Mouse (Mus musculus): ENCODE results near the gene Gm43518. TPM values are rescaled to one million over a fixed set of nuclear protein-coding genes. Genes with fewer than 3 reads are reported as not detected.

Gm43518 gene
- polyA plus RNA-seq, 1 experiment from 2014 or later = 1.2 TPM

DNA sequence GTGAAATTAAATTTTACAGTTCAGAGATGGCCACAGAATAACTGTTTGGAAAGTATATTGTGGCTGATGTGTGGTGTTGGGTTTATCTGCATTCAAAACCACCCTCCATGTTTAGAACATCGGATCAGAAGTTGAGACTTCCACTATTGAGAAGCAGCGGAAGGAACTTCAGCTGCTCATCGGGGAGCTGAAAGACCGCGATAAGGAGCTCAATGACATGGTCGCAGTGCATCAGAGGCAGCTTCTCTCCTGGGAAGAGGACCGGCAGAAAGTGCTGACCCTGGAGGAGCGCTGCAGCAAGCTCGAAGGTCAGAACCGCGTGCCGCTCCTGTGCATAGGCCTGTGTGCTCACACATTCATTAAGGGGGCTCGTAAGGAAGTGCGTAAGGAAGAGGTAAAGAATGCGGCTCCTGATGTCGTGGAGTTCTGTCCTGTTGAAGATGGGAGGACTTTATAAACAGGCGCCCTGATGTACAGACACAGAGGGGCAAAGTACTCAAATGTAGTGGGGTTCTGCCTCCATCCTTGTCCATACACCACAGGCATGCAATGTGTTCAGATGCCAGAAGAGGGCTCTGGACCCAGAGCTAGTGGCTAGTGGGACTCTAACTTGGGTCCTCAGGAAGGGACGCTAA, 6.9 kb downstream of the Gm43518 start:
- DNase-seq = peak; percentile 53
- Histone ChIP-seq H3K27me3 (no peaks in the 10 kb centered on the region), H3K9ac (peak overlapping the region; percentile 67), H3K4me1 (replicated peaks) (peaks cover 48% of the 10 kb centered on the region), H3K36me3 (peaks cover 10% of the 10 kb centered on the region; the same call in 1 of the 2 replicates), H3K9me3 (replicated peaks) (no peaks in the 10 kb centered on the region), H3K4me2 (peak overlapping the region; percentile 68), H3K4me3 (replicated peaks) (peak overlapping the region; percentile 51), H3K27ac (peak overlapping the region; percentile 87)
- ATAC-seq (ENCODE audit: low read depth) = peak; percentile 57
- 25% methylated on average over 18 of the region's 18 CpGs for WGBS (ENCODE audit: insufficient replicate concordance)

DNA sequence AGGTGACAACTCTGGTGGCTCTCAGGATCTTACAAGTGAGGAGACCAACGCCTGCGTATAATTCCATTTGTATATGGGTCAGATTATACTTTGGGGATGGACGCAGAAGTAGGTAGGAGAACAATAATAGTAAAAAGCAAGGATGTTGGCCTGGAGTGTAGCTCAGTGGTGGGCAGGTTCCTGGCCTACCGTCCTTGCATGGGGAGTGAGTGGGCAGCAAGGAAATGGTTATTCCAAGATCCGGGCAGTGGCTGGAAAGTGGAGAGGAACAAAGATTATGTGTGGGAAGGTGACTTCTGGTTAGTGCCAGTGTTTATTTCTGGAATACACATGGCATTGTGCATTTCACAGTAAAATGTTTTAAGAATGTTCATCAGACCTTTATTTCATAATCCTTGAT, 8.7 kb downstream of the Gm43518 start:
- peaks cover 40% of the 10 kb centered on the region for H3K4me1 ChIP-seq (replicated peaks)
- peak overlapping the region; percentile 68; the same call in 1 of the 2 replicates for H3K4me2 ChIP-seq
- 80% methylated on average over 5 of the region's 5 CpGs for WGBS (ENCODE audit: insufficient replicate concordance)
- DNase-seq (no peak), ATAC-seq (ENCODE audit: low read depth) (no peak)
- no peaks in the 10 kb centered on the region for H3K27me3 ChIP-seq
- no peak overlapping the region for H3K4me3 ChIP-seq (replicated peaks)
- no peak overlapping the region for H3K27ac ChIP-seq
- H3K36me3 ChIP-seq = peaks cover 3% of the 10 kb centered on the region; the same call in 1 of the 2 replicates
- H3K9me3 ChIP-seq (replicated peaks) = no peaks in the 10 kb centered on the region
- H3K9ac ChIP-seq = no peak overlapping the region

DNA sequence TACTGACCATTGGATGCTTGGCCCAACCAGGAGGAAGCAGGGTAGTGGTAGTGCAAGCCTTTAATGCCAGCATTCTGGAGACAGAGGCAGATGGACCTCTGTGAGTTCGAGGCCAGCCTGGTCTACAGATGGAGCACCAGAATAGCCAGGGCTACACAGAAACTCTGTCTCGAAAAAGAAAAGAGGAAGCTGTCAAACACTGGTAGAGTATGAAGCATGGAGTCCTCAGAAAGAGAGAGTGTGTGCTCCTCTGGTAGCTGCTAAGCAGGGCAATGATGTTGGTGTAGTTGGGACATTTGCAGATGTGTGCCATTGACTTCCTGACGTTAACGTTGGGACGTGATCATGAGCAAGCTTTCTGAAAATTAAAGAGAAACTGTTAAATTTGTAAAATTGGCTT, 11.3 kb downstream of the Gm43518 start:
- Histone ChIP-seq H3K4me1 (replicated peaks) (peaks cover 25% of the 10 kb centered on the region), H3K27me3 (no peaks in the 10 kb centered on the region), H3K9me3 (replicated peaks) (no peaks in the 10 kb centered on the region), H3K36me3 (peaks cover 3% of the 10 kb centered on the region; the same call in 1 of the 2 replicates), H3K27ac (no peak overlapping the region), H3K4me2 (no peak overlapping the region), H3K9ac (no peak overlapping the region), H3K4me3 (replicated peaks) (no peak overlapping the region)
- ATAC-seq (ENCODE audit: low read depth) = no peak
- no peak for DNase-seq
- WGBS (ENCODE audit: insufficient replicate concordance) = 53% methylated on average over 5 of the region's 5 CpGs

DNA sequence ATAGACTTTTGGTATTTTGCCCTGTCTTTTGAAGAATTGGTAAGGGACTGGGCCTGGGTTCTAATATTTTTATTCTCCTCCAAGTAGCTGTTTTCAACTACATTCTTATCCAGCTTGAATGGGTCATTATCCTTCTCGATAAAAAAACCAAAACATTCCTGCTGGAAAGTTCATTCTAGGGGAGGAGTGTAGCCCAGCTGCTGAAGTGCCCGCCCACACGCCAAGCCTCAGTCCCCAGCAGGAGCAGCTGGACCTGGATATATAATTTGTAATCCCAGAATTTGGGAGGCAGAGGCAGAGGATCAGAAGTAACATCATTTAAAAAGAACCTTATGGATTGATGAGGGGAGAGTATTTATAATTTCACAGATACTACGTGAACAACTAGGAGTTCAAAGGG, 19.3 kb downstream of the Gm43518 start:
- H3K9me3 ChIP-seq (replicated peaks) = no peaks in the 10 kb centered on the region
- WGBS (ENCODE audit: insufficient replicate concordance) = 78% methylated on average over 4 of the region's 4 CpGs
- H3K4me2 ChIP-seq = no peak overlapping the region
- H3K36me3 ChIP-seq = no peaks in the 10 kb centered on the region
- no peaks in the 10 kb centered on the region for H3K4me1 ChIP-seq (replicated peaks)
- DNase-seq = no peak
- H3K27ac ChIP-seq = no peak overlapping the region
- no peak overlapping the region for H3K9ac ChIP-seq
- no peak for ATAC-seq (ENCODE audit: low read depth)
- no peak overlapping the region for H3K4me3 ChIP-seq (replicated peaks)
- no peaks in the 10 kb centered on the region for H3K27me3 ChIP-seq

DNA sequence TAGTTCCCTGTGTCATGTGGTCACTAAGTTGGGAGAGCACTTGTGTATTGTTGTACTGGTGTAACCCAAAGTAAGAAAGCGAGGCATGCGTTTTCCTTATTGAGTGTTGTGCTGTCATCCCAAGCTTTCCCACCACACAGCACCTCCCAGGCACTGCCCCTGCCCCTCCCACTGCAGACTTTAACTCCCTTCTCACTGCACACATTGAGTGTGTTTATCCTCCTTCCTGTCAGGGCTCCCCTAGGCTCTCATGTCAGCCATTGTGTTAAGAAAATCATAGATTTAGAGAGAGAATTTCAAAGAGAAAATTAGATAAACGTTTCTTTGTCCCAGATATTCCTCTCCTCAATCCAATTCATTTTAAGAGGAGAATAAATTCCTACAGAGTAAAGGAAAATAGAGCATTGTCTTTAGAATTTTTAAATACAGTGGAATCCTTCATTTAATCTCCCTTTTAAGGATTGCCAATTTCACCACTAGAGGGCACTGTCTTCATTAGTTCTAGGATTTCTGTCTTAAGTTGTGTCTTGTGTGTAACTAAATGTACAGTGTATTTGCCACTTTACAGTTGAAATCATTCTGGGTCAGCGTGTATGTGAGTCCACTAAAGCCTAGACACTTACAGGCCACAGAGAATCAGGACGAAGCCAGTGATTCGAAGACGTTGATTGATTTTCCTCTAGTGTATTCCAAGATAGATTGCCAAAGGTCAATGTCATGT, 20.0 kb downstream of the Gm43518 start:
- H3K9ac ChIP-seq = no peak overlapping the region
- 48% methylated on average over 7 of the region's 7 CpGs for WGBS (ENCODE audit: insufficient replicate concordance)
- H3K4me1 ChIP-seq (replicated peaks) = no peaks in the 10 kb centered on the region
- H3K4me2 ChIP-seq = no peak overlapping the region
- no peak overlapping the region for H3K4me3 ChIP-seq (replicated peaks)
- no peak overlapping the region for H3K27ac ChIP-seq
- no peaks in the 10 kb centered on the region for H3K36me3 ChIP-seq
- H3K27me3 ChIP-seq = no peaks in the 10 kb centered on the region
- no peaks in the 10 kb centered on the region for H3K9me3 ChIP-seq (replicated peaks)
- ATAC-seq (ENCODE audit: low read depth) = no peak
- DNase-seq = no peak

DNA sequence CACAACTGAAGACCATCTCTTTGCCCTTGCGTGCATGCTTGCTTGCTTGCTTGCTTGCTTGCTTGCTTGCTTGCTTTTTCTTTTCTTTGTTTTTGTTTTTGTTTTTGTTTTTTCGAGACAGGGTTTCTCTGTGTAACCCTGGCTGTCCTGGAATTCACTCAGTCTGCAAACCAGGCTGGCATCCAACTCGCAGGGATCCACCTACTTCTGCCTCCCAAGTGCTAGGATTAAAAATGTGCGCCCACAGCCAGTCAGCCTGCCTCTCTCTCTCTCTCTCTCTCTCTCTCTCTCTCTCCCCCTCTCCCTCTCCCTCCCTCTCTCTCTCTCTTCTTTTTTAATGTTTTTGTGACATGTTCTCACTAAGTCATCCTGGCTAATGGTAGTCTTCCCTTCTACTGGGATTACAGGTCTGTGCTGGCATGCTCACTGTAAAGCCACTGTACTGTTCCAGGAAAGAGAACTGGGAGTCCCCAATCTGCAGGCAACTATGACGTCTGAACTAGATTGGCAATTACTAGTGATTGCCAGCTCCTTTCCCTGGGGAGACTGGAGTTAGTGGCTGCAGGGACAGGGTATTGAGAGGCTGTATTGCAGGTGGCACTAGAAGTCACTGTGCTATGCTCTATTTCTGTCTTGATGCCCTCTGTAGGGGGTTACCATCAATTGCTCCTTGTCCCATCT, 25.3 kb downstream of the Gm43518 start:
- WGBS (ENCODE audit: insufficient replicate concordance) = 53% methylated on average over 5 of the region's 5 CpGs

DNA sequence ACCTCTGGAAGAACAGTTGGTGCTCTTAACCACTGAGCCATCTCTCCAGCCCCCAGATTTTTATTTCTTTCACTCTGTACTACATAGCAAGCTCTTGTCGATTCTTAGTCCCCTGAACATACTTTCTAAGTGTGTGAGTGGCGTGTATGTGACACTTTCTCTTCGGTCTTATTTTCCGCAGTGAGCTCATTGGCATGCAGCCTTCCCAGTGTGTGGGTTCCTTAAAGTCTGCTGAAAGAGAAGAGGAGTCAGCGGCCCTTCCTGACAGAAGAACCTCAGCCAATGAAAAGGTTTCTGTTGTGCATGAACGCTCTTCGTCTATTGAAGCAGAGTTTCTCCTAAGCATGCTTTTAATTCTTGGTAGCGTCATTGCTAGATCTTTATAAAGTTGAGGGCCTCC, 30.0 kb downstream of the Gm43518 start:
- H3K36me3 ChIP-seq = no peaks in the 10 kb centered on the region
- H3K27ac ChIP-seq = no peak overlapping the region
- no peak overlapping the region for H3K4me3 ChIP-seq (replicated peaks)
- peaks cover 6% of the 10 kb centered on the region for H3K4me1 ChIP-seq (replicated peaks)
- WGBS (ENCODE audit: insufficient replicate concordance) = 81% methylated on average over 8 of the region's 8 CpGs
- no peak for ATAC-seq (ENCODE audit: low read depth)
- H3K27me3 ChIP-seq = no peaks in the 10 kb centered on the region
- no peak overlapping the region for H3K4me2 ChIP-seq
- H3K9me3 ChIP-seq (replicated peaks) = no peaks in the 10 kb centered on the region
- no peak for DNase-seq
- H3K9ac ChIP-seq = no peak overlapping the region

More for the DNA sequence above, 25.3 kb downstream of the Gm43518 start:
- no peaks in the 10 kb centered on the region for H3K9me3 ChIP-seq (replicated peaks)
- no peak overlapping the region for H3K4me2 ChIP-seq
- H3K4me1 ChIP-seq (replicated peaks) = peaks cover 6% of the 10 kb centered on the region
- no peaks in the 10 kb centered on the region for H3K27me3 ChIP-seq
- ATAC-seq (ENCODE audit: low read depth) (no peak), DNase-seq (no peak)
- H3K9ac ChIP-seq = no peak overlapping the region
- no peak overlapping the region for H3K4me3 ChIP-seq (replicated peaks)
- H3K36me3 ChIP-seq = no peaks in the 10 kb centered on the region
- no peak overlapping the region for H3K27ac ChIP-seq

DNA sequence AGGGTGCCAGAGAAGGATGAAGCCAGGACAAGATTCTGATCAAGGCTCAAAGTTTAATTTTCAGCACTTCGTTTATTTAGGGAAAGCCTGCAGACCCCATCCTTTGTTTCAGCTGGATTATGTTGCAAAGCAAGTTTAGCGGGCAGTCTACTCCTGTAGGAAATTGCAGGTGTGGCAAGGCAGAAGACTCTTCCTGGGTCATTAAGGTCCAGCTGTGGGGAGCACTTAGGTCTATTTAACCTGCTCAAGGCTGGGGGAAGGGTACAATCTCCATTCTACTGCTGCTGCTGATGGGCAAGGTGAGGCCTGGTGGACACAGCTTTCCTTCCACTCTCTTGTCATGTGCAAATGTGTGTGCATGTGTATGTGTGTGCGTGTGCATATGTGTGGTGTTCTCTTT, 31.8 kb downstream of the Gm43518 start:
- Histone ChIP-seq H3K27me3 (no peaks in the 10 kb centered on the region), H3K36me3 (no peaks in the 10 kb centered on the region), H3K27ac (no peak overlapping the region), H3K4me3 (replicated peaks) (no peak overlapping the region), H3K9me3 (replicated peaks) (no peaks in the 10 kb centered on the region), H3K4me1 (replicated peaks) (peaks cover 7% of the 10 kb centered on the region), H3K4me2 (no peak overlapping the region), H3K9ac (no peak overlapping the region)
- 71% methylated on average over 3 of the region's 3 CpGs for WGBS (ENCODE audit: insufficient replicate concordance)
- ATAC-seq (ENCODE audit: low read depth) (no peak), DNase-seq (no peak)

DNA sequence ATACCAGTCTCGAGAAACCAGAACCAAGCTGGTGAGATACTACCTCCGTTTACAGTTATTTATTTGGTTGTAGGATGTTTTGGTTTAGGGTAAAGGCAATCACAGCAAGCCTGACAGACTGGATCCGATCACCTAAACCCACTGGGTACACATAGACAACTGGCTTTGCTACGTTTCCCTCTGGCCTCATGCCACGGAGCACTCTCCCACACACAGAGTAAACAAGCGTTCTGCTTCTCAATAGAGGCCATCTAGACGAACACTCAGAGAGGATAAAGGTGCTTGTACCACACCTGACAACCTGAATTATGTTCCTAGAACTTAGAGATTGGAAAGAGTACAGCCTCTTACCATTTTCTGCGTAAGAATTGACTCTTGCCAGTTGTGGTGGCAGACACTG, 32.9 kb downstream of the Gm43518 start:
- Histone ChIP-seq H3K9me3 (replicated peaks) (no peaks in the 10 kb centered on the region), H3K36me3 (no peaks in the 10 kb centered on the region), H3K27ac (no peak overlapping the region), H3K4me1 (replicated peaks) (peaks cover 8% of the 10 kb centered on the region; the same call in 1 of the 2 replicates), H3K4me2 (no peak overlapping the region), H3K9ac (no peak overlapping the region), H3K4me3 (replicated peaks) (no peak overlapping the region), H3K27me3 (no peaks in the 10 kb centered on the region)
- DNase-seq = no peak
- no peak for ATAC-seq (ENCODE audit: low read depth)
- WGBS (ENCODE audit: insufficient replicate concordance) = 66% methylated on average over 8 of the region's 8 CpGs

DNA sequence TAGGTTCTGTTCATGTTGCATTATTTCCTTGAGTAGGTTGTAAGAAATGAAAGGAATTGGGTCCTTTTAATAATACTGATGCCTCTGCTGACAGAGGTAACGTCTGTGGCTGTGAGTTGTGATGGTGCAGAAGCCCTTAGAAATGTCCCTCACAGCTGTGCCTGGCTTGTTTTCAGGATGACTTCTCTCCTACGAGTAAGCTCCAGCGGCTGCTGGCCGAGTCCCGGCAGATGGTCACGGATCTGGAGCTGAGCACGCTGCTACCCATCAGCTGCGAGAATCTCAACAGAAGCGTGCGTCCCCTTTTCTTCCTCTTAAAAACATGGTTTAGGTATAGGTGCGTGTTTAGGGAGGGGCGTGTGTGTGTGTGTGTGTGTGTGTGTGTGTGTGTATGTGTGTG, 33.8 kb downstream of the Gm43518 start:
- WGBS (ENCODE audit: insufficient replicate concordance) = 81% methylated on average over 12 of the region's 12 CpGs
- no peak overlapping the region for H3K4me2 ChIP-seq

DNA sequence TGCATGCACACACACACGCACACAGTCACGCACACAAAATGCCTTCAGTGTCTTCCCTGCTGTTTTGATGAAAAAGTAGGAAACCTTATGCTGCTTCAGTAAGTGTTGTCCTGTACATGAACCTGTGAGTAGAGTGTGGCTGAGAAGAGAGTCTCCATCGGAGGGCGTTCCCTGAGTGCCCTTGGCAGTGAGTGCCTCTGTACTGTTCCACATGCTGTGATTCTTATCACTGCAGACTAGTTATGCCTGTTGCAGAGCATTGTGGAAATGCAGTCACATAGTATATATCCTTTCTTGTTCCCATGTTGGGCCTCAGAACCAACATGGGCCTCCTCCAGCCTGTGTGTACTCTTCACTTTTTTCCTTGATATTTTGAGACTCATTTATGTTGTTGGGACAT, 37.0 kb downstream of the Gm43518 start:
- Histone ChIP-seq H3K27ac (no peak overlapping the region), H3K4me3 (replicated peaks) (no peak overlapping the region), H3K36me3 (no peaks in the 10 kb centered on the region), H3K4me1 (replicated peaks) (peaks cover 11% of the 10 kb centered on the region; the same call in 1 of the 2 replicates), H3K4me2 (no peak overlapping the region), H3K9me3 (replicated peaks) (no peaks in the 10 kb centered on the region), H3K27me3 (no peaks in the 10 kb centered on the region), H3K9ac (no peak overlapping the region)
- ATAC-seq (ENCODE audit: low read depth) (no peak), DNase-seq (no peak)
- 83% methylated on average over 4 of the region's 4 CpGs for WGBS (ENCODE audit: insufficient replicate concordance)

More for the DNA sequence above, 33.8 kb downstream of the Gm43518 start:
- H3K9me3 ChIP-seq (replicated peaks) = no peaks in the 10 kb centered on the region
- peaks cover 9% of the 10 kb centered on the region; the same call in 1 of the 2 replicates for H3K4me1 ChIP-seq (replicated peaks)
- DNase-seq (no peak), ATAC-seq (ENCODE audit: low read depth) (no peak)
- no peaks in the 10 kb centered on the region for H3K27me3 ChIP-seq
- no peak overlapping the region for H3K9ac ChIP-seq
- no peaks in the 10 kb centered on the region for H3K36me3 ChIP-seq
- no peak overlapping the region for H3K27ac ChIP-seq
- no peak overlapping the region for H3K4me3 ChIP-seq (replicated peaks)

Measured in liver, embryonic 13.5 days (tissue).